In the genomic region with DNA sequence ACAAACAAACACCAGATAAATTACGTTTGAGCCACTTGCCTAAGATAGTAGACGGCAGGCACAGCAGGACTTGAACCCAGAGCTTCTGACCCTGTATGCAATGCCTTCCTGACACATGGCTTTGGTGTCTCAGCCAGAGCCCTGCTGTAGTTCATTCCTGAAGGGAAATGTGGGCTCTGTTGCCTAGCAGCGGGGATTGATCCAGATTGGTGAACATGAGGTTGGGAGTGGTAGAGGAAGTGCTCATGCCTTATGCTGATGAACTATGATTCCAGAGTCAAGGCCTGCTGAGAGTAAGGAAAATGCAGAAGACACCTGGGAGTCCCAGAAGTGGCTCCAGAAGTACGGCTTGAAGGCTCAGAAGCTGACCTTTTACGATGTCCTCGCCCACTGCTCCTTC, we compare ENCODE assay signal across 14 mouse cellular contexts.
"Had no signal": no experiment of that assay in that cellular context is flagged by ENCODE, and none has a peak within 500 bp of the region (broad histone marks: within the 10 kb centered on the region; RNA-seq: fewer than 3 reads in every experiment).

No protein-coding gene starts in this region.

- H3K9me3 ChIP-seq: limb, embryonic 13.5 days; midbrain, embryonic 13.5 days; neural tube, embryonic 15.5 days had no signal

- H3K9ac ChIP-seq: limb, embryonic 13.5 days; liver, embryonic 14.5 days; midbrain, embryonic 13.5 days; neural tube, embryonic 15.5 days had no signal

- H3K27ac ChIP-seq: limb, embryonic 13.5 days; liver, embryonic 14.5 days; midbrain, embryonic 13.5 days; neural tube, embryonic 15.5 days; stomach, postnatal 0 days had no signal

- H3K36me3 ChIP-seq: limb, embryonic 13.5 days; midbrain, embryonic 13.5 days; neural tube, embryonic 15.5 days had no signal

- H3K27me3 ChIP-seq: limb, embryonic 13.5 days; midbrain, embryonic 13.5 days; neural tube, embryonic 15.5 days had no signal

- DNase-seq: kidney, adult 8-10 months; kidney, postnatal 25 days; left cerebral cortex, postnatal 4 days; lung, adult 18-20 months; lung, postnatal 36 days; right cerebral cortex, adult 18-20 months; right cerebral cortex, postnatal 25 days; thymus, postnatal 14 days had no signal

- H3K4me3 ChIP-seq: limb, embryonic 13.5 days; midbrain, embryonic 13.5 days; neural tube, embryonic 15.5 days had no signal

- ATAC-seq: lung, postnatal 0 days; midbrain, embryonic 13.5 days had no signal

- H3K4me2 ChIP-seq: limb, embryonic 13.5 days; midbrain, embryonic 13.5 days; neural tube, embryonic 15.5 days had no signal
